Mouse (Mus musculus) testis, adult 2 months (tissue): ENCODE measurements around the gene Chrm5.

ENCODE experiments used
- CTCF ChIP-seq: fragments of 200-500 bp; IDR thresholded peaks from 2 replicates; pipeline ENCODE4 v1.5.1; 2012; ENCODE audit warnings: low read depth, mild to moderate bottlenecking, inconsistent platforms, low read length, moderate library complexity; ENCODE audit not compliant: control insufficient read depth, insufficient read depth, insufficient replicate concordance
- POLR2A ChIP-seq: fragments of 200-500 bp; IDR thresholded peaks from 2 replicates; pipeline ENCODE4 v1.6.1; 2012; ENCODE audit warnings: low read depth, mild to moderate bottlenecking, inconsistent platforms, low read length, moderate library complexity; ENCODE audit not compliant: control insufficient read depth

- TF ChIP-seq POLR2A (no peak), CTCF (no peak)
These were observed 11.9 kb upstream of the Chrm5 start for GRCm38 (mm10) chr2:112492431-112492855.
